Mouse (Mus musculus) limb, embryonic 10.5 days (tissue): ENCODE results near the gene Ptprh. TPM values are rescaled to one million over a fixed set of nuclear protein-coding genes. Genes with fewer than 3 reads are reported as not detected.
"Not testable (repeated sequence)": the region's sequence is repeated elsewhere in the genome, so short reads cannot be mapped to it uniquely, and the experiment has no call there.

Experiments
- DNase-seq: peaks from one replicate; pipeline ENCODE4 v3.0.0-alpha.2; 2017; ENCODE audit warnings: low spot score
- H3K27ac ChIP-seq: fragments of 300-500 bp; sonication (generic); 2 replicates; pipeline ENCODE4 v1.5.1; 2016; ENCODE audit warnings: mild to moderate bottlenecking
- H3K27me3 ChIP-seq: fragments of 300-500 bp; sonication (generic); 2 replicates; pipeline ENCODE4 v1.6.1; 2016; ENCODE audit warnings: low read depth, mild to moderate bottlenecking; ENCODE audit not compliant: poor library complexity, severe bottlenecking
- H3K36me3 ChIP-seq: fragments of 300-500 bp; sonication (generic); 2 replicates; pipeline ENCODE4 v1.6.1; 2016; ENCODE audit warnings: mild to moderate bottlenecking, moderate library complexity
- H3K4me1 ChIP-seq: fragments of 300-500 bp; sonication (generic); 2 replicates; pipeline ENCODE4 v1.6.1; 2016
- H3K4me3 ChIP-seq: fragments of 300-500 bp; sonication (generic); 2 replicates; pipeline ENCODE4 v1.5.1; 2016; ENCODE audit warnings: mild to moderate bottlenecking, moderate library complexity
- H3K9me3 ChIP-seq: fragments of 300-500 bp; sonication (generic); replicated peaks from 2 replicates; pipeline ENCODE4 v1.6.1; 2016; ENCODE audit warnings: mild to moderate bottlenecking
- WGBS: fragments of 180-500 bp; shearing (Covaris S2); methylation state at CpG from one replicate; pipeline ENCODE4 v1.1.7; 2016; 5-methylcytosine and 5-hydroxymethylcytosine counted together
- polyA plus RNA-seq: library from polyadenylated mRNA; unstranded; fragments of >200 nt; fragmentation: Nextera tagmentation; extraction: Ambion mirVana; gene quantifications from 2 replicates; pipeline ENCODE4 v1.2.1, GENCODE M21; 2016

The Ptprh gene
- polyA plus RNA-seq, 1 experiment from 2014 or later, result not detected

- not testable (repeated sequence) for H3K4me3 ChIP-seq, H3K36me3 ChIP-seq, H3K27me3 ChIP-seq, H3K9me3 ChIP-seq, H3K4me1 ChIP-seq, H3K27ac ChIP-seq, DNase-seq
- 74% methylated on average over 2 of the region's 2 CpGs for whole genome bisulfite sequencing
Observed at GRCm38 (mm10) chr7:4572361-4572760, 31.5 kb downstream of the Ptprh start.

GRCm38 (mm10) chr7:4562660-4563059, 41.2 kb downstream of the Ptprh start:
- H3K4me1 ChIP-seq, result no peaks in the 10 kb centered on the region
- H3K36me3 ChIP-seq, result no peaks in the 10 kb centered on the region
- DNase-seq, result no peak
- no peak overlapping the region for H3K4me3 ChIP-seq
- no peaks in the 10 kb centered on the region for H3K27me3 ChIP-seq
- no peak overlapping the region for H3K27ac ChIP-seq
- WGBS, result 93% methylated on average over 3 of the region's 3 CpGs
- H3K9me3 ChIP-seq, result no peaks in the 10 kb centered on the region

GRCm38 (mm10) chr7:4557167-4557560, 46.7 kb downstream of the Ptprh start:
- Histone ChIP-seq H3K27me3 (no peaks in the 10 kb centered on the region), H3K27ac (no peak overlapping the region), H3K4me3 (no peak overlapping the region), H3K9me3 (no peaks in the 10 kb centered on the region), H3K36me3 (no peaks in the 10 kb centered on the region), H3K4me1 (no peaks in the 10 kb centered on the region)
- DNase-seq, result no peak
- 68% methylated on average over 6 of the region's 6 CpGs for WGBS

- peak; percentile 88 for DNase-seq
- H3K27me3 ChIP-seq, result no peaks in the 10 kb centered on the region
- H3K9me3 ChIP-seq, result no peaks in the 10 kb centered on the region
- H3K36me3 ChIP-seq, result no peaks in the 10 kb centered on the region
- WGBS, result 25% methylated on average over 15 of the region's 15 CpGs
- no peak overlapping the region for H3K4me3 ChIP-seq
- H3K4me1 ChIP-seq, result no peaks in the 10 kb centered on the region
- no peak overlapping the region for H3K27ac ChIP-seq
Observed at GRCm38 (mm10) chr7:4556256-4557166, 47.3 kb downstream of the Ptprh start.

- peak within 1 kb of the TSS; percentile 49 for H3K4me3 ChIP-seq
- peaks cover 32% of the 10 kb centered on the region for H3K27me3 ChIP-seq
- H3K36me3 ChIP-seq, result no peaks in the 10 kb centered on the region
- H3K9me3 ChIP-seq, result no peaks in the 10 kb centered on the region
- DNase-seq, result peak; percentile 43
- 8% methylated on average over 33 of the region's 33 CpGs for WGBS
- peaks cover 16% of the 10 kb centered on the region for H3K4me1 ChIP-seq
- peak within 1 kb of the TSS; percentile 42; the same call in 1 of the 2 replicates for H3K27ac ChIP-seq
Observed at GRCm38 (mm10) chr7:4547221-4547641, 56.6 kb downstream of the Ptprh start, which contains the start of gene Syt5. TSS of gene Syt5 (minus strand) at chr7:4547541.

- Histone ChIP-seq H3K4me3 (peak overlapping the region; percentile 49), H3K27me3 (peaks cover 32% of the 10 kb centered on the region), H3K27ac (no peak overlapping the region; the same call in 1 of the 2 replicates), H3K36me3 (no peaks in the 10 kb centered on the region), H3K4me1 (peaks cover 16% of the 10 kb centered on the region), H3K9me3 (no peaks in the 10 kb centered on the region)
- 4% methylated on average over 26 of the region's 26 CpGs for WGBS
- DNase-seq, result peak; percentile 85
Observed at GRCm38 (mm10) chr7:4546591-4547131, 57.2 kb downstream of the Ptprh start.

GRCm38 (mm10) chr7:4546050-4546449, 57.8 kb downstream of the Ptprh start:
- Histone ChIP-seq H3K27ac (no peak overlapping the region), H3K27me3 (peaks cover 32% of the 10 kb centered on the region), H3K4me3 (peak overlapping the region; percentile 49), H3K9me3 (no peaks in the 10 kb centered on the region), H3K36me3 (no peaks in the 10 kb centered on the region), H3K4me1 (peaks cover 16% of the 10 kb centered on the region)
- no peak for DNase-seq
- whole genome bisulfite sequencing, result 78% methylated on average over 15 of the region's 15 CpGs

- WGBS, result 37% methylated on average over 17 of the region's 17 CpGs
- no peak for DNase-seq
- no peak overlapping the region for H3K4me3 ChIP-seq
Observed at GRCm38 (mm10) chr7:4542013-4542412, 61.8 kb downstream of the Ptprh start.

GRCm38 (mm10) chr7:4541344-4541743, 62.5 kb downstream of the Ptprh start:
- WGBS, result 62% methylated on average over 5 of the region's 5 CpGs
- Histone ChIP-seq H3K4me1 (peaks cover 5% of the 10 kb centered on the region), H3K27ac (no peak overlapping the region), H3K9me3 (no peaks in the 10 kb centered on the region), H3K36me3 (no peaks in the 10 kb centered on the region), H3K4me3 (no peak overlapping the region), H3K27me3 (peaks cover 10% of the 10 kb centered on the region)
- DNase-seq, result no peak

More at GRCm38 (mm10) chr7:4542013-4542412, 61.8 kb downstream of the Ptprh start:
- H3K27ac ChIP-seq, result no peak overlapping the region
- peaks cover 12% of the 10 kb centered on the region for H3K4me1 ChIP-seq
- no peaks in the 10 kb centered on the region for H3K9me3 ChIP-seq
- no peaks in the 10 kb centered on the region for H3K36me3 ChIP-seq
- peaks cover 17% of the 10 kb centered on the region for H3K27me3 ChIP-seq

GRCm38 (mm10) chr7:4539019-4539418, 64.8 kb downstream of the Ptprh start:
- no peaks in the 10 kb centered on the region for H3K36me3 ChIP-seq
- H3K4me1 ChIP-seq, result no peaks in the 10 kb centered on the region
- H3K27ac ChIP-seq, result no peak overlapping the region
- H3K4me3 ChIP-seq, result no peak overlapping the region
- no peak for DNase-seq
- no peaks in the 10 kb centered on the region for H3K9me3 ChIP-seq
- 80% methylated on average over 2 of the region's 2 CpGs for WGBS
- H3K27me3 ChIP-seq, result 0 out of 2 replicates have a peak, but pooled peaks cover 4% of the 10 kb centered on the region

- Histone ChIP-seq H3K9me3 (no peaks in the 10 kb centered on the region), H3K36me3 (no peaks in the 10 kb centered on the region), H3K27me3 (no peaks in the 10 kb centered on the region), H3K4me3 (no peak overlapping the region), H3K4me1 (peaks cover 4% of the 10 kb centered on the region), H3K27ac (no peak overlapping the region)
- no peak for DNase-seq
- WGBS, result 64% methylated on average over 4 of the region's 4 CpGs
Observed at GRCm38 (mm10) chr7:4537181-4537580, 66.7 kb downstream of the Ptprh start.

GRCm38 (mm10) chr7:4536369-4536768, 67.5 kb downstream of the Ptprh start:
- DNase-seq, result no peak
- no peaks in the 10 kb centered on the region for H3K9me3 ChIP-seq
- no peaks in the 10 kb centered on the region for H3K27me3 ChIP-seq
- WGBS, result 94% methylated on average over 4 of the region's 4 CpGs
- peaks cover 12% of the 10 kb centered on the region for H3K4me1 ChIP-seq
- H3K27ac ChIP-seq, result no peak overlapping the region
- no peaks in the 10 kb centered on the region for H3K36me3 ChIP-seq
- no peak overlapping the region for H3K4me3 ChIP-seq
